Mouse (Mus musculus): ENCODE results near the gene Trim7.
"Not testable (repeated sequence)": the region's sequence is repeated elsewhere in the genome, so short reads cannot be mapped to it uniquely, and the experiment has no call there.

The Trim7 gene

GRCm38 (mm10) chr11:48825979-48826751 is at the start of gene Trim7, which contains the start of gene Gm12184:
Gene Trim7, plus strand, starts transcription at chr11:48826140.
Gene Gm12184, minus strand, starts transcription at chr11:48826655.
- DNase-seq: not testable (repeated sequence)

- DNase-seq: no peak
Measured at GRCm38 (mm10) chr11:48776664-48777063, 49.3 kb upstream of the Trim7 start.

GRCm38 (mm10) chr11:48777303-48777702 is 48.6 kb upstream of the Trim7 start:
- no peak for DNase-seq

- DNase-seq: no peak
Measured at GRCm38 (mm10) chr11:48779450-48779849, 46.5 kb upstream of the Trim7 start.

- DNase-seq: no peak
Measured at GRCm38 (mm10) chr11:48782243-48782642, 43.7 kb upstream of the Trim7 start.

GRCm38 (mm10) chr11:48787455-48788211 is 38.3 kb upstream of the Trim7 start:
- DNase-seq: peak; percentile 41

- peak; percentile 85 for DNase-seq
Measured at GRCm38 (mm10) chr11:48788311-48789089, 37.4 kb upstream of the Trim7 start.

GRCm38 (mm10) chr11:48789215-48789614 is 36.7 kb upstream of the Trim7 start:
- no peak for DNase-seq

- peak; percentile 90 for DNase-seq
Measured at GRCm38 (mm10) chr11:48789973-48790823, 35.7 kb upstream of the Trim7 start.

GRCm38 (mm10) chr11:48790946-48791345 is 35.0 kb upstream of the Trim7 start:
- DNase-seq: peak; percentile 49

GRCm38 (mm10) chr11:48791894-48792293 is 34.0 kb upstream of the Trim7 start:
- not testable (repeated sequence) for DNase-seq

GRCm38 (mm10) chr11:48793184-48793583 is 32.8 kb upstream of the Trim7 start:
- DNase-seq: no peak

- DNase-seq: no peak
Measured at GRCm38 (mm10) chr11:48795221-48795620, 30.7 kb upstream of the Trim7 start.

GRCm38 (mm10) chr11:48796290-48796689 is 29.6 kb upstream of the Trim7 start:
- DNase-seq: no peak

GRCm38 (mm10) chr11:48797287-48797686 is 28.7 kb upstream of the Trim7 start:
- DNase-seq: no peak

GRCm38 (mm10) chr11:48798308-48798707 is 27.6 kb upstream of the Trim7 start:
- DNase-seq: no peak

GRCm38 (mm10) chr11:48798984-48799920 is 26.7 kb upstream of the Trim7 start:
- DNase-seq: no peak

- DNase-seq: peak; percentile 93
Measured at GRCm38 (mm10) chr11:48799921-48800701, 25.8 kb upstream of the Trim7 start, which contains the start of gene Rack1. Gene Rack1, plus strand, starts transcription at chr11:48800332.

GRCm38 (mm10) chr11:48801831-48802772 is 23.8 kb upstream of the Trim7 start:
- no peak for DNase-seq
